ENCODE assay signal across 30 mouse cellular contexts in the genomic region with DNA sequence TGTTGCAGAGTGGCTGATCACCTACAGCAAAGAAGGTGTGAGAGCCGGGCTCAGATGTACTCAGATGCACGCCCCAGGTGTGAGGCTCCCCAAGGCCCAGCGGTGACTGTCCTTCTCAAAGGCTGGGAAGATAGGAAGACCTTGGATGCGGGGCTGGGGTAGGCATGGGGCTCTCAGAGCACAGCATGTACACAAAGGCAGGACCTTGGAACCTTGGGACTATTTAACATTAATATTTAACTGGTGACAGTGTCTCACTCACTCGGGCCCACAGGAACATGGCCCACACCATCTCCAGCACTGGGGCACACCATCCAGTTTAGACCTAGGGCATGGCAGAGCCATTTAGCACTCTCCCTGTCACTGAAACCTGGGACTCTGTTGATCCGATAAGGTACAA. TPM values are rescaled to one million over a fixed set of nuclear protein-coding genes. Genes with fewer than 3 reads are reported as not detected.
DNase-seq lines count a peak whose midpoint lies in the region; ATAC-seq and TF ChIP-seq lines count a peak whose summit lies in the region.
"Had no signal": no experiment of that assay in that cellular context is flagged by ENCODE, and none has a peak within 500 bp of the region (broad histone marks: within the 10 kb centered on the region; RNA-seq: fewer than 3 reads in every experiment).

No protein-coding gene starts in this region.

- H3K4me1 ChIP-seq in liver, embryonic 12.5 days = no peaks in the 10 kb centered on the region
- peaks cover 5% of the 10 kb centered on the region; the same call in 1 of the 2 replicates for H3K4me1 ChIP-seq in liver, postnatal 0 days (ENCODE audit: insufficient read depth)
- no peaks in the 10 kb centered on the region for H3K4me1 ChIP-seq in hindbrain, embryonic 10.5 days (replicated peaks)
- H3K4me1 ChIP-seq: heart, embryonic 13.5 days; midbrain, embryonic 10.5 days; midbrain, embryonic 15.5 days; neural tube, embryonic 12.5 days had no signal

- H3K4me2 ChIP-seq in liver, embryonic 12.5 days = no peak overlapping the region
- H3K4me2 ChIP-seq in liver, postnatal 0 days (ENCODE audit: low read depth, low read length) = 0 out of 2 replicates have a peak overlapping the region, but pooled peaks have one; percentile 22
- H3K4me2 ChIP-seq: heart, embryonic 13.5 days; lung, embryonic 14.5 days; midbrain, embryonic 15.5 days; neural tube, embryonic 12.5 days had no signal

- no peaks in the 10 kb centered on the region for H3K27me3 ChIP-seq in liver, embryonic 12.5 days (replicated peaks)
- no peaks in the 10 kb centered on the region for H3K27me3 ChIP-seq in liver, postnatal 0 days (ENCODE audit: insufficient read depth, low read length)
- H3K27me3 ChIP-seq in hindbrain, embryonic 10.5 days (ENCODE audit: insufficient read depth, poor library complexity, severe bottlenecking) = no peaks in the 10 kb centered on the region
- H3K27me3 ChIP-seq: heart, embryonic 13.5 days; midbrain, embryonic 15.5 days; neural tube, embryonic 12.5 days had no signal

- H3K36me3 ChIP-seq in liver, embryonic 12.5 days = peaks cover 91% of the 10 kb centered on the region
- peaks cover 23% of the 10 kb centered on the region for H3K36me3 ChIP-seq in liver, postnatal 0 days (replicated peaks; ENCODE audit: insufficient read depth, low read length)
- H3K36me3 ChIP-seq in hindbrain, embryonic 10.5 days = peaks cover 85% of the 10 kb centered on the region

- no peak overlapping the region for H3K4me3 ChIP-seq in liver, embryonic 12.5 days
- no peak overlapping the region for H3K4me3 ChIP-seq in liver, postnatal 0 days (ENCODE audit: low read depth, low read length)
- no peak overlapping the region for H3K4me3 ChIP-seq in hindbrain, embryonic 10.5 days
- H3K4me3 ChIP-seq: erythroblast, embryonic 14.5 days; heart, adult 2 months; heart, embryonic 13.5 days; layer of hippocampus, adult 2 months; midbrain, embryonic 10.5 days; midbrain, embryonic 15.5 days; neural tube, embryonic 12.5 days had no signal

- H3K9ac ChIP-seq in liver, embryonic 12.5 days = no peak overlapping the region
- H3K9ac ChIP-seq in liver, postnatal 0 days (replicated peaks) = no peak overlapping the region
- H3K9ac ChIP-seq: heart, embryonic 13.5 days; lung, embryonic 14.5 days; midbrain, embryonic 15.5 days; neural tube, embryonic 12.5 days had no signal

- DNase-seq in liver = no peak
- peak; percentile 55 for DNase-seq in kidney, adult 9 months
- DNase-seq in kidney, postnatal 25 days = peak; percentile 11 to 61
- no peak for DNase-seq in liver, postnatal 0 days
- DNase-seq in hindbrain, embryonic 10.5 days (ENCODE audit: low spot score) = no peak
- no peak for DNase-seq in natural killer cell, adult 2 months (ENCODE audit: low spot score in 2 of 2)
- DNase-seq in left cerebral cortex, adult 9 months (ENCODE audit: low spot score in 2 of 2) = no peak
- DNase-seq: adrenal gland, postnatal 14 days; cerebellum, adult 11 months; cerebellum, postnatal 14 days; heart, adult 2 months; heart, postnatal 10 days; left cerebral cortex, postnatal 4 days; lung, embryonic 14.5 days; thymus, adult 2 months had no signal

- H3K9me3 ChIP-seq in liver, embryonic 12.5 days (replicated peaks) = no peaks in the 10 kb centered on the region; the same call in 1 of the 2 replicates
- peaks cover 2% of the 10 kb centered on the region for H3K9me3 ChIP-seq in liver, postnatal 0 days (ENCODE audit: low read length)
- 0 out of 2 replicates have a peak, but pooled peaks cover under 1% of the 10 kb centered on the region for H3K9me3 ChIP-seq in hindbrain, embryonic 10.5 days
- H3K9me3 ChIP-seq: midbrain, embryonic 10.5 days; midbrain, embryonic 15.5 days; neural tube, embryonic 12.5 days had no signal

- peak; percentile 36; the same call in 1 of the 2 replicates for ATAC-seq in liver, embryonic 12.5 days
- peak; percentile 76 for ATAC-seq in liver, postnatal 0 days
- ATAC-seq: CD4-positive, CD25-positive, alpha-beta regulatory T cell, adult 4 months; forebrain, embryonic 16.5 days; hindbrain, embryonic 16.5 days; midbrain, embryonic 15.5 days had no signal

- TF ChIP-seq EP300 in liver, postnatal 0 days (IDR thresholded peaks at IDR 0.05; ENCODE audit: low read depth) = no peak

- TF ChIP-seq CTCF in liver, postnatal 0 days (IDR thresholded peaks at IDR 0.05; ENCODE audit: low read depth) = no peak

- WGBS in liver, embryonic 12.5 days (ENCODE audit: insufficient replicate concordance) = 80% methylated on average over 6 of the region's 6 CpGs
- 66% methylated on average over 6 of the region's 6 CpGs for WGBS in liver, postnatal 0 days (ENCODE audit: insufficient replicate concordance)
- WGBS in hindbrain, embryonic 10.5 days = 92% methylated on average over 6 of the region's 6 CpGs

- no peak overlapping the region for H3K27ac ChIP-seq in liver, embryonic 12.5 days
- H3K27ac ChIP-seq in liver, postnatal 0 days (ENCODE audit: low read depth) = no peak overlapping the region
- H3K27ac ChIP-seq in hindbrain, embryonic 10.5 days = no peak overlapping the region
- H3K27ac ChIP-seq: heart, adult 2 months; heart, embryonic 13.5 days; layer of hippocampus, adult 2 months; midbrain, embryonic 10.5 days; midbrain, embryonic 15.5 days; neural tube, embryonic 12.5 days had no signal

RNA-seq across cellular contexts. Expression of gene 1700029H14Rik, which starts 15.6 kb away (rescaled TPM):
- polyA plus RNA-seq in liver, embryonic 12.5 days (2016; fragmentation: Nextera tagmentation; extraction: Ambion mirVana) = not detected in 2 replicates
- polyA plus RNA-seq in liver, postnatal 0 days (2015; fragmentation: Nextera tagmentation; extraction: Ambion mirVana) = not detected in 2 replicates
- polyA plus RNA-seq in hindbrain, embryonic 10.5 days (2016; fragmentation: Nextera tagmentation; extraction: Ambion mirVana) = not detected in 2 replicates
- polyA plus RNA-seq: embryonic facial prominence, embryonic 14.5 days; erythroblast, embryonic 14.5 days; forebrain, embryonic 11.5 days; forebrain, embryonic 16.5 days; heart, embryonic 13.5 days; hindbrain, embryonic 11.5 days; hindbrain, embryonic 16.5 days; intestine, embryonic 14.5 days; limb, embryonic 14.5 days; lung, embryonic 14.5 days; midbrain, embryonic 10.5 days; midbrain, embryonic 15.5 days; neural tube, embryonic 12.5 days had no signal

Comparison
In these comparisons a context has a peak if more than half of its experiments do, and no peak if none do; other contexts are left out.
1. DNase-seq: peak in kidney, adult 9 months (single experiment) and kidney, postnatal 25 days (2 of 2); none in liver (single experiment), liver, postnatal 0 days (single experiment), hindbrain, embryonic 10.5 days (single experiment), natural killer cell, adult 2 months (0 of 2) and left cerebral cortex, adult 9 months (0 of 2).